Mouse (Mus musculus) kidney, postnatal 14 days (tissue): ENCODE measurements at regions not wholly inside any gene's neighbourhood (a gene's known extent, or its start where the extent isn't known, plus 50 kb on each side); places are given as distances from the start of the nearest gene placed in this dataset.

Source experiments
- DNase-seq: peaks from one replicate; pipeline ENCODE4 v3.0.0; 2022; ENCODE audit warnings: mixed read lengths

- no peak for DNase-seq
These were observed 54.0 kb upstream of the Enpep start for GRCm38 (mm10) chr3:129386522-129386921.

GRCm38 (mm10) chr3:129390506-129390905 is 58.0 kb upstream of the Enpep start:
- DNase-seq: no peak

GRCm38 (mm10) chr3:129391888-129392813 is 59.6 kb upstream of the Enpep start:
- DNase-seq: peak; percentile 16

- DNase-seq: peak; percentile 11
These were observed 60.6 kb upstream of the Enpep start for GRCm38 (mm10) chr3:129392814-129393804.

- DNase-seq: no peak
These were observed 65.0 kb upstream of the Enpep start for GRCm38 (mm10) chr3:129397481-129397880.

- no peak for DNase-seq
These were observed 67.8 kb upstream of the Enpep start for GRCm38 (mm10) chr3:129400092-129400924.

GRCm38 (mm10) chr3:129411389-129412054 is 79.0 kb upstream of the Enpep start:
- no peak for DNase-seq

- no peak for DNase-seq
These were observed 79.8 kb upstream of the Enpep start for GRCm38 (mm10) chr3:129412126-129412960.

- DNase-seq: no peak
These were observed 80.4 kb upstream of the Enpep start for GRCm38 (mm10) chr3:129412961-129413246.

- DNase-seq: no peak
These were observed 83.1 kb upstream of the Enpep start for GRCm38 (mm10) chr3:129415656-129416055.

- DNase-seq: no peak
These were observed 83.8 kb upstream of the Enpep start for GRCm38 (mm10) chr3:129416337-129416736.

- DNase-seq: peak; percentile 42
These were observed 89.2 kb upstream of the Enpep start for GRCm38 (mm10) chr3:129421620-129422239.

- DNase-seq: no peak
These were observed 96.2 kb upstream of the Enpep start for GRCm38 (mm10) chr3:129428750-129429149.

- DNase-seq: peak; percentile 40
These were observed 96.9 kb upstream of the Enpep start for GRCm38 (mm10) chr3:129429161-129430111.

- no peak for DNase-seq
These were observed 98.1 kb upstream of the Elovl6 start for GRCm38 (mm10) chr3:129434056-129434455.

- DNase-seq: no peak
These were observed 94.5 kb upstream of the Elovl6 start for GRCm38 (mm10) chr3:129437687-129438086.

GRCm38 (mm10) chr3:129442756-129443155 is 89.4 kb upstream of the Elovl6 start:
- DNase-seq: no peak

GRCm38 (mm10) chr3:129444221-129444620 is 87.9 kb upstream of the Elovl6 start:
- no peak for DNase-seq

GRCm38 (mm10) chr3:129445961-129446360 is 86.2 kb upstream of the Elovl6 start:
- no peak for DNase-seq
